Mouse (Mus musculus) kidney, embryonic 15.5 days (tissue): ENCODE measurements around the gene Odf3l2. TPM values are rescaled to one million over a fixed set of nuclear protein-coding genes. Genes with fewer than 3 reads are reported as not detected.

Experiments used
- ATAC-seq: fragments of 200-750 bp; cut with Nextera tagmentation; replicated peaks from 2 replicates; pipeline ENCODE4 v1.8.0; 2017; ENCODE audit warnings: moderate TSS enrichment; ENCODE audit not compliant: low FRiP score
- H3K27ac ChIP-seq: fragments of 300-500 bp; sonication (generic); 2 replicates; pipeline ENCODE4 v1.5.1; 2015; ENCODE audit warnings: mild to moderate bottlenecking, inconsistent platforms
- H3K27me3 ChIP-seq: fragments of 300-500 bp; sonication (generic); 2 replicates; pipeline ENCODE4 v1.6.1; 2015; ENCODE audit warnings: inconsistent platforms
- H3K36me3 ChIP-seq: fragments of 300-500 bp; sonication (generic); 2 replicates; pipeline ENCODE4 v1.6.1; 2015; ENCODE audit warnings: inconsistent platforms
- H3K4me1 ChIP-seq: fragments of 300-500 bp; sonication (generic); 2 replicates; pipeline ENCODE4 v1.6.1; 2015; ENCODE audit warnings: inconsistent platforms
- H3K4me2 ChIP-seq: fragments of 300-500 bp; sonication (generic); 2 replicates; pipeline ENCODE4 v1.6.1; 2015; ENCODE audit warnings: moderate library complexity, mild to moderate bottlenecking, inconsistent platforms
- H3K4me3 ChIP-seq: fragments of 300-500 bp; sonication (generic); replicated peaks from 2 replicates; pipeline ENCODE4 v1.5.1; 2015; ENCODE audit warnings: mild to moderate bottlenecking, inconsistent platforms
- H3K9ac ChIP-seq: fragments of 300-500 bp; sonication (generic); 2 replicates; pipeline ENCODE4 v1.6.1; 2015; ENCODE audit warnings: mild to moderate bottlenecking, inconsistent platforms
- H3K9me3 ChIP-seq: fragments of 300-500 bp; sonication (generic); replicated peaks from 2 replicates; pipeline ENCODE4 v1.6.1; 2016; ENCODE audit warnings: inconsistent platforms
- WGBS: fragments of 180-500 bp; shearing (Covaris S2); methylation state at CpG from one replicate; pipeline ENCODE4 v1.1.7; 2015; ENCODE audit warnings: mixed read lengths; 5-methylcytosine and 5-hydroxymethylcytosine counted together
- polyA plus RNA-seq: library from polyadenylated mRNA; unstranded; fragments of >200 nt; fragmentation: Nextera tagmentation; extraction: Ambion mirVana; gene quantifications from 2 replicates; pipeline ENCODE4 v1.2.1, GENCODE M21; 2015

Gene Odf3l2
- polyA plus RNA-seq, 1 experiment from 2014 or later, result not detected

DNA sequence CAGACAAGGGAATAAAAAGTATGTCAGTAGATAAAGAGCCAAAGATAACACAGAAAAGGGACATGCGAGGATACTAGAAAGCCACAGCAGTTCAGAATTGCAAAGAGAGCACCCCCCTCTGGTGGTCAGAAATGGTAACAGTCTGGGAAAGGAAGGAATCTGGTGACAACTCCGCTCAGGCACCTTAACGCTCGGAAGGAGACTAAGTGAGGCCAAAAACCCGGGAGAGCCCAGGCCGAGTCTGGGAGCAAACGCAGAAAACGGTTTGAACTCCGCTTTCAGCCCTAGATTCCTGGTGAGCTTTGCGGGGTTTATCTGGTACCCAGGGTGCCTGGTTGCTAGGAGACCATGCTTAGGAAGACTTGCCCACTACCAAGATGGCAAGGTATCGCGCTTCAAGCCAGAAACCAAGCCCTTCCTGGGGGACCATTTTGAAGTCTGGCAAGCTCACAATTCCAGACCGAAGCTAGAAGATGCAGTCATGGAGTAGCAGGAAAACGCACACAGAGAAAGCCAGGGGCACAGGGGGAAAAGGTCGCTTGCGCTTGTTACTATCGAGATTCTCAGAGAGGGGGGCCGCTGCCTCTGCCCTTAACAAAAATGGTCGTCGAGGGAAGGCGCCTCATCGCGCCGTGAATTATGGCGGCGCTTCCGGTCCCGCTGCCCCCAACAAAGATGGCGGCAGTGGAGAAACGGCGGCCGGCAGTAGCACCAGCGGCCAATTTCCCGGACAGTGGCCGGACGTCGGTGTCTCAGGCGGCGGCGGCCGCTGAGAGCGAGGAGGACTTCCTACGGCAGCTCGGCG lies 23.4 kb upstream of the Odf3l2 start, which contains the start of gene Tpgs1:
TSS of gene Tpgs1 (plus strand) at position 599 of the 805 bp plus-strand sequence.
- Histone ChIP-seq H3K27me3 (no peaks in the 10 kb centered on the region), H3K9me3 (no peaks in the 10 kb centered on the region), H3K27ac (peak within 1 kb of the TSS; percentile 97), H3K9ac (peak within 1 kb of the TSS; percentile 86), H3K4me3 (peak within 1 kb of the TSS; percentile 99), H3K36me3 (peaks cover 10% of the 10 kb centered on the region), H3K4me2 (peak within 1 kb of the TSS; percentile 79), H3K4me1 (peaks cover 36% of the 10 kb centered on the region)
- peak; percentile 63 for ATAC-seq
- WGBS, result under 1% methylated on average over 45 of the region's 45 CpGs

DNA sequence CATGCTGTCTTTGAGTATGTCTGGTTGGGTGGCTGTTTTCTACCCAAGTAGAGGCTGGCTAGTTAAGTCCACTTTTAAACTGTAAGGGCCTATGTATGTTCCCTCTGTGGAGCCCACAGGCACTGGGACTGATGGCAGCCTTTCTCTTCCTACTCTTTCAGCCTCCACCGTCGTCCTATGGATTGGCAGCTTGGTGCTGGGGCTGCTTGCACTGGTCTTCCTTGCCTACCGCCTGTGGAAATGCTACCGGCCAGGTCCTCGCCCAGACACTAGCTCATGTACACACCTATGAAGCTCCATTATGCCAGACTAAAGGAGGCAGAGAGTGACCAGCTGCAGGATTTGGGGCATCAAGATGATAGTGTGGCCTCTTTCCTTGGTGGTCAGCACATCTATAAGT lies 22.5 kb upstream of the Odf3l2 start:
- Histone ChIP-seq H3K4me3 (no peak overlapping the region), H3K9ac (no peak overlapping the region), H3K9me3 (no peaks in the 10 kb centered on the region), H3K27me3 (no peaks in the 10 kb centered on the region), H3K4me2 (no peak overlapping the region), H3K36me3 (peaks cover 2% of the 10 kb centered on the region; the same call in 1 of the 2 replicates), H3K27ac (no peak overlapping the region), H3K4me1 (peaks cover 42% of the 10 kb centered on the region)
- no peak for ATAC-seq
- WGBS, result 86% methylated on average over 5 of the region's 5 CpGs

DNA sequence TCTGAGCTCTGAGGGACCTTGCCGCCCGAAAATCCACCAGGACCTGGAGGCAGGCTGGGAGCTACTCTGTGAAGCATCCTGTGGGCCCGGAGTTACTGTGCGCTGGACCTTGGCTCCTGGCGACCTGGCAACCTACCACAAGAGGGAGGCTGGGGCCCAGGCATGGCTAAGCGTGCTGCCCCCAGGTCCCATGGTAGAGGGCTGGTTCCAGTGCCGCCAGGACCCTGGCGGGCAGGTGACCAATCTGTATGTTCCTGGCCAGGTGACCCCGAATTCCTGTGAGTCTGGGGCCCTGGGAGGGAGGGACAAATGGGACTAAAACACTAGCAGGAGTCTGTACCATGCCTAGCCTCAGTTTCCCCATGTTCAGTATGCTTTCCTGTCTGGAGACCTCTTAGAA lies 21.0 kb upstream of the Odf3l2 start:
- WGBS, result 65% methylated on average over 9 of the region's 9 CpGs
- ATAC-seq, result no peak

DNA sequence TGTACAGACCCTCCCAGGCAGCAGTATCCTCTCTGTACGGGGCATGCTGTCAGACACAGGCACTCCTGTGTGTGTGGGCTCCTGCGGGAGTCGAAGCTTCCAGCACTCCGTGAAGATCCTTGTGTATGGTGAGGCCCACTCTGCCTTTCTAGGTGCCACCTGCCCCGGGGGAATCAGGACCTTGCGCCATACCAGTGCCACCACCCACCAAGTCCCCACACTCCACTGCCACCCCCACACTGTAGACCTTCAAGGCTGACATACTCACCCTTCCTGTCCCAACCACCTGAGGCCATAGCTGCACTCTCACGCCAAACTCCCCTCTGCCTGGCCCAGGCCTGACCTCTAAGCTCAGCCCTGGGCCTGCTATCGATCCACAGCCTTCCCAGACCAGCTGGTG lies 19.5 kb upstream of the Odf3l2 start:
- WGBS, result 82% methylated on average over 8 of the region's 8 CpGs
- H3K27ac ChIP-seq, result no peak overlapping the region
- H3K4me3 ChIP-seq, result no peak overlapping the region
- no peak overlapping the region for H3K9ac ChIP-seq
- no peaks in the 10 kb centered on the region for H3K27me3 ChIP-seq
- no peaks in the 10 kb centered on the region for H3K36me3 ChIP-seq
- peaks cover 20% of the 10 kb centered on the region for H3K4me1 ChIP-seq
- no peak for ATAC-seq
- H3K4me2 ChIP-seq, result no peak overlapping the region
- H3K9me3 ChIP-seq, result no peaks in the 10 kb centered on the region

More for the DNA sequence above, 21.0 kb upstream of the Odf3l2 start:
- Histone ChIP-seq H3K36me3 (no peaks in the 10 kb centered on the region), H3K4me1 (peaks cover 34% of the 10 kb centered on the region), H3K9me3 (no peaks in the 10 kb centered on the region), H3K27me3 (no peaks in the 10 kb centered on the region), H3K9ac (no peak overlapping the region), H3K27ac (no peak overlapping the region), H3K4me2 (no peak overlapping the region), H3K4me3 (no peak overlapping the region)

GRCm38 (mm10) chr10:79664131-79664665 lies 18.7 kb upstream of the Odf3l2 start, which contains the start of gene Madcam1:
Madcam1 (plus strand) TSS chr10:79664559.
- Histone ChIP-seq H3K9me3 (no peaks in the 10 kb centered on the region), H3K27me3 (no peaks in the 10 kb centered on the region), H3K36me3 (no peaks in the 10 kb centered on the region), H3K4me2 (peak within 1 kb of the TSS; percentile 14; the same call in 1 of the 2 replicates), H3K27ac (no peak within 1 kb of the TSS), H3K4me3 (no peak within 1 kb of the TSS), H3K4me1 (peaks cover 19% of the 10 kb centered on the region), H3K9ac (no peak within 1 kb of the TSS)
- WGBS, result 9% methylated on average over 13 of the region's 13 CpGs
- ATAC-seq, result peak; percentile 38

DNA sequence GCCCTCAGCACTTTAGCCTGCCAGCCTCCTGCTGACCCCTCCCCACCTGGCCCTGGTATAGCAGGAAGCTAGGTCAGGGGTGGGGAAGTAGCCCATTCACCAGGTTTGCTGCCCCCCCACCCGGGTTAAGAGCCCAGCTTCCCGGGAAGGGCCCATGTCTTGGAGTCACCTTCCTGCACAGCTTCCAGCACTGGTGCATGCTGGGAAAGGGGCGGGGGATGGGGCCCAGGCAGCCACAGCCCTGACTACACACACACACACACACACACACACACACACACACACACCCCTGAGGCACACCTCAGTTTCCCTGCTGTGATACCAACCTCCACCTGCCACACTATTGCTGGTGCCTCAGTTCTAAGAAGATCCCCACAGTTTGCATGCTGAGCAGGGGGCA lies 16.3 kb upstream of the Odf3l2 start:
- no peak for ATAC-seq

DNA sequence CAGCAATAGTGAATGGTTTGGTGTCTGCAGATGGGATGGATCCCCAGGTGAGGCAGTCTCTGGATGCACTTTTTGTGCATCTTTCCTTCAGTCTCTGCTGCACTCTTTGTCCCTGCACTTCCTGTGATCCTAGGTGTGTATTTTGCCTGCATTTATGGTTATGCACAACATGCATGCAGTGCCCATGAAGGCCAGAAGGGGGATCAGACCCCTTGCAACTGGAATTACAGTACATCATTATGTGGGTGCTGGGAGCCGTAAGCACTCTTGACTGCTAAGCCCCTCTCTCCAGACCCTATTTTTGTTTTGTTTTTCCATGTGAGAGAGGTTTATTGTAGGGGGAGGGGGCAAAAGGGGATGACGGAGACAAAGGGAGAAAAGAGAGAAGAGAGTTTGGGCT lies 14.8 kb upstream of the Odf3l2 start:
- H3K9me3 ChIP-seq, result no peaks in the 10 kb centered on the region
- H3K4me3 ChIP-seq, result no peak overlapping the region
- H3K4me1 ChIP-seq, result peaks cover 19% of the 10 kb centered on the region
- H3K27me3 ChIP-seq, result peaks cover 9% of the 10 kb centered on the region; the same call in 1 of the 2 replicates
- no peak for ATAC-seq
- H3K27ac ChIP-seq, result no peak overlapping the region
- H3K4me2 ChIP-seq, result no peak overlapping the region
- no peak overlapping the region for H3K9ac ChIP-seq
- H3K36me3 ChIP-seq, result no peaks in the 10 kb centered on the region
- WGBS, result 74% methylated on average over 2 of the region's 2 CpGs

More for the DNA sequence above, 16.3 kb upstream of the Odf3l2 start:
- Histone ChIP-seq H3K9ac (no peak overlapping the region), H3K27ac (no peak overlapping the region), H3K27me3 (no peaks in the 10 kb centered on the region), H3K4me1 (peaks cover 19% of the 10 kb centered on the region), H3K4me3 (no peak overlapping the region), H3K36me3 (no peaks in the 10 kb centered on the region), H3K4me2 (no peak overlapping the region), H3K9me3 (no peaks in the 10 kb centered on the region)
- 21% methylated on average over 2 of the region's 3 CpGs for WGBS

DNA sequence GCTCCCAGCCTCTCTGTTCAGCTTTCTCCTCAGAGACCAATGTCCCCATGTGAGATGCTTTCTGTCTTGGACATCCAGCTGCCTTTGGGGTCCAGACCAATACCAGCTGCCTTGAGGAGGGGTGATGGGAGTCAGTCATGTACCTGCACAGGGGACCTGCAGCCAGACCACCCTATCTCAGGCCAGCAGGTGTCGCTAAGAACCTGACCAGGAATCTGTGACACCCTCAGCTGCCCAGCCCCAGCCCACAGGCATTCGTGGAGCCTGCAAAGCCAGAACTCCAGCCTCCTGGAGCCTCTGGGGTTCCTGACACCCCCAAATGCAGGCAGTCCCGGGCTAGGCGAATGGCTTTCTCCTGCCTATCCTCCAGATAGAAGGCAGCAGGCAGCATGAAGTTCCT lies 13.3 kb upstream of the Odf3l2 start:
- peaks cover 17% of the 10 kb centered on the region for H3K27me3 ChIP-seq
- H3K4me3 ChIP-seq, result no peak overlapping the region
- H3K9me3 ChIP-seq, result no peaks in the 10 kb centered on the region
- no peak overlapping the region for H3K27ac ChIP-seq
- no peaks in the 10 kb centered on the region for H3K36me3 ChIP-seq
- no peak overlapping the region for H3K9ac ChIP-seq
- no peak overlapping the region for H3K4me2 ChIP-seq
- 0 out of 2 replicates have a peak, but pooled peaks have one; percentile 40 for ATAC-seq
- WGBS, result 13% methylated on average over 4 of the region's 4 CpGs
- peaks cover 9% of the 10 kb centered on the region for H3K4me1 ChIP-seq

- peaks cover 23% of the 10 kb centered on the region for H3K27me3 ChIP-seq
- no peak overlapping the region for H3K27ac ChIP-seq
- no peaks in the 10 kb centered on the region for H3K36me3 ChIP-seq
- H3K4me3 ChIP-seq, result no peak overlapping the region
- WGBS, result 34% methylated on average over 1 of the region's 1 CpGs
- no peak overlapping the region for H3K4me2 ChIP-seq
- H3K4me1 ChIP-seq, result no peaks in the 10 kb centered on the region
- H3K9ac ChIP-seq, result no peak overlapping the region
- no peak for ATAC-seq
- H3K9me3 ChIP-seq, result no peaks in the 10 kb centered on the region
Measured at GRCm38 (mm10) chr10:79654946-79655395, 9.4 kb upstream of the Odf3l2 start.

DNA sequence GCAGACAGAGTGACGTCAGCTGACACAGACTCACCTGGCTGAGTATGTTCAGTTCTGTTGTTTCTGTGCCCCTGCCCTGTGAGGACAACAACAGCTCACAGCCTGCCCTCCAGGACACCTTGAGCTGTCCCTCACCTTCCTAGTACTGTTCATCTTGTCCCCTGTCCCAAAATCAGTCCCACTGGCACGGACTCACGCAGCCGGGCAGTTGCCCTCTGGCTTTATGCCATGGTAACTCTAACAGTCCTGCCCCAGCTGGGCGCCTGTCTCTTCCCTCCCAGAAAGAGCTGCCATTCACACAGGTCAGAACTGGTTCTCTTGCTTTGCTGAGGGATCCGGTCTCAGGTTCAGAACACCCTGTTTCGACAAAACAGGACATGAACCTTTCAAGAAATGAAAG lies 7.3 kb upstream of the Odf3l2 start:
- no peak overlapping the region for H3K4me3 ChIP-seq
- peaks cover 23% of the 10 kb centered on the region for H3K27me3 ChIP-seq
- ATAC-seq, result no peak
- no peak overlapping the region for H3K27ac ChIP-seq
- no peaks in the 10 kb centered on the region for H3K9me3 ChIP-seq
- no peak overlapping the region for H3K4me2 ChIP-seq
- no peaks in the 10 kb centered on the region for H3K36me3 ChIP-seq
- 83% methylated on average over 7 of the region's 7 CpGs for WGBS
- no peak overlapping the region for H3K9ac ChIP-seq
- H3K4me1 ChIP-seq, result no peaks in the 10 kb centered on the region

DNA sequence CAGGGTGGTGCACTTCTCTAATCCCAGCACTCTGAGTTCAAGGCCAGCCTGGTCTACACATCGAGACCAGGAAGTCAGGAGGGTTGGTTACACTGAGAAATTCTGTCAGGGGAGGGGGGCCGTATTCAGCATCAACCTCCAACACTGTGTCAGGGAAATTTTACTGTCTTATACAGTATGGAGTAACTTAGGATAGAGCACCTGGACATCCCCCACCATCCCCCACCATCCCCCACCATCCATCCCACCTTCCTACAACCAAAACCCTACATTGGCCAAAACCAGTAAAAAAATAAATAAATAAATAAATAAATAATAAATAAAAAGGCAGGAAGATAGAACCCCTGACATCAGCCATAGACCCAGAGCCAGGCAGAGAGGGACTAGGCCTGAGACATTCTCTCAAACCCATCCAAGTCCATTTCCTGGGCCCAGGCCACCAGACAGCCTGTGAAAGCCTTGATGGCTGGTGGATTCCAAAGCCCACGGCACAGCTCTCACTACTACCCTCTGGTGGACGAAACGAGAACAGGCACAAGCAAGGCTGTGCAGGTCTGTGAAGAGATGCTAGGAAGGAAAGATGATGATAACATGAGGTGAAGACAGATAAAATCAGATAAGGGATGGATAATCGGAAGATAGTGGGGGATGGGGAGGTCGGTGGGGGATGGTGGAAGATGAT lies 3.7 kb upstream of the Odf3l2 start:
- H3K4me1 ChIP-seq, result no peaks in the 10 kb centered on the region
- no peaks in the 10 kb centered on the region for H3K36me3 ChIP-seq
- no peak overlapping the region for H3K27ac ChIP-seq
- peaks cover 9% of the 10 kb centered on the region for H3K27me3 ChIP-seq
- no peaks in the 10 kb centered on the region for H3K9me3 ChIP-seq
- H3K4me3 ChIP-seq, result no peak overlapping the region
- WGBS, result 33% methylated on average over 7 of the region's 7 CpGs
- peak; percentile 27; the same call in 1 of the 2 replicates for ATAC-seq
- no peak overlapping the region for H3K4me2 ChIP-seq
- H3K9ac ChIP-seq, result no peak overlapping the region
